Mouse (Mus musculus) liver, postnatal 0 days (tissue): ENCODE measurements around the gene Mrpl43.

Experiments used
- CTCF ChIP-seq: sonication (generic); IDR thresholded peaks from 2 replicates; pipeline ENCODE4 v1.5.1; 2016; ENCODE audit warnings: antibody characterized with exemption, low read depth
- EP300 ChIP-seq: IDR thresholded peaks from 2 replicates; pipeline ENCODE4 v1.6.1; 2016; ENCODE audit warnings: antibody characterized with exemption, low read depth, mild to moderate bottlenecking

DNA sequence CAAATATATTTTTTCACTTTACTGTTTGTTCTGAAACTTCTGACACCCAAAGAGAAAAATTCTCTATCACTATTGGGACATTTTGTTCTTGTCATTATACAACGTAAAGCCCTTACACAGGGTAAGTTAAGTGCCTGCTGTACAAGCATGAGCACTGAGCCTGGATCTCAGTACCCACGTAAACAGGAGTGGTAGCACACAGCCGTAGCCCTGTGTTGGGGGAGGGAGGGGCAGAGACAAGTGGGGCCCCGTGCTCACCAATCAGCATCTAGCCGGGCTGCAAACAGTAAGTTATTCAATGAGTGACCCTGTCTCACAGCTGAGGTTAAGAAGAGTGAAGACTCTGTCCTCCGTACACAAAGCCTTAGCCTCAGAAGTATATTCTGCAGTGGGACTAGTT, 29.6 kb downstream of the Mrpl43 start:
- no peak for TF ChIP-seq CTCF
- no peak for TF ChIP-seq EP300
